Mouse (Mus musculus) liver, postnatal 0 days (tissue): ENCODE measurements around the gene Klhdc4. TPM values are rescaled to one million over a fixed set of nuclear protein-coding genes. Genes with fewer than 3 reads are reported as not detected.

ENCODE experiments used
- ATAC-seq: fragments of 200-750 bp; cut with Nextera tagmentation; 2 replicates; pipeline ENCODE4 v1.8.0; 2017; ENCODE audit warnings: mild to moderate bottlenecking, moderate library complexity
- DNase-seq: peaks from one replicate; pipeline ENCODE4 v3.0.0-alpha.2; 2016
- H3K27ac ChIP-seq: fragments of 300-500 bp; sonication (generic); 2 replicates; pipeline ENCODE4 v1.5.1; 2014; ENCODE audit warnings: antibody characterized with exemption, moderate library complexity, mild to moderate bottlenecking, low read depth
- H3K27me3 ChIP-seq: fragments of 300-500 bp; sonication (generic); 2 replicates; pipeline ENCODE4 v1.6.1; 2014; ENCODE audit warnings: low read length, control low read depth, mixed read lengths; ENCODE audit not compliant: insufficient read depth
- H3K36me3 ChIP-seq: fragments of 300-500 bp; sonication (generic); replicated peaks from 2 replicates; pipeline ENCODE4 v1.6.1; 2014; ENCODE audit warnings: mild to moderate bottlenecking, control low read depth, low read length, moderate library complexity, mixed read lengths; ENCODE audit not compliant: insufficient read depth
- H3K4me1 ChIP-seq: fragments of 300-500 bp; sonication (generic); 2 replicates; pipeline ENCODE4 v1.6.1; 2014; ENCODE audit warnings: antibody characterized with exemption, mild to moderate bottlenecking, control low read depth; ENCODE audit not compliant: insufficient read depth
- H3K4me2 ChIP-seq: fragments of 300-500 bp; sonication (generic); 2 replicates; pipeline ENCODE4 v1.6.1; 2014; ENCODE audit warnings: low read depth, mild to moderate bottlenecking, low read length, moderate library complexity, mixed read lengths
- H3K4me3 ChIP-seq: fragments of 300-500 bp; sonication (generic); 2 replicates; pipeline ENCODE4 v1.5.1; 2014; ENCODE audit warnings: low read depth, low read length
- H3K9ac ChIP-seq: fragments of 300-500 bp; sonication (generic); replicated peaks from 2 replicates; pipeline ENCODE4 v1.6.1; 2014; ENCODE audit warnings: mild to moderate bottlenecking, moderate library complexity
- H3K9me3 ChIP-seq: fragments of 300-500 bp; sonication (generic); 2 replicates; pipeline ENCODE4 v1.6.1; 2016; ENCODE audit warnings: mild to moderate bottlenecking, control low read depth, low read length, mixed read lengths
- CTCF ChIP-seq: sonication (generic); IDR thresholded peaks from 2 replicates; pipeline ENCODE4 v1.5.1; 2016; ENCODE audit warnings: antibody characterized with exemption, low read depth
- EP300 ChIP-seq: IDR thresholded peaks from 2 replicates; pipeline ENCODE4 v1.6.1; 2016; ENCODE audit warnings: antibody characterized with exemption, low read depth, mild to moderate bottlenecking
- WGBS: fragments of 180-500 bp; shearing (Covaris S2); extraction: QIAGEN DNeasy Blood & Tissue Kit; methylation state at CpG from one replicate; pipeline ENCODE4 v1.1.7; 2014; ENCODE audit not compliant: insufficient replicate concordance; 5-methylcytosine and 5-hydroxymethylcytosine counted together
- polyA plus RNA-seq: library from polyadenylated mRNA; unstranded; fragments of >200 nt; fragmentation: Nextera tagmentation; extraction: Ambion mirVana; gene quantifications from 2 replicates; pipeline ENCODE4 v1.2.1, GENCODE M21; 2015

Gene Klhdc4
- polyA plus RNA-seq, 1 experiment from 2014 or later = 8.7 TPM

DNA sequence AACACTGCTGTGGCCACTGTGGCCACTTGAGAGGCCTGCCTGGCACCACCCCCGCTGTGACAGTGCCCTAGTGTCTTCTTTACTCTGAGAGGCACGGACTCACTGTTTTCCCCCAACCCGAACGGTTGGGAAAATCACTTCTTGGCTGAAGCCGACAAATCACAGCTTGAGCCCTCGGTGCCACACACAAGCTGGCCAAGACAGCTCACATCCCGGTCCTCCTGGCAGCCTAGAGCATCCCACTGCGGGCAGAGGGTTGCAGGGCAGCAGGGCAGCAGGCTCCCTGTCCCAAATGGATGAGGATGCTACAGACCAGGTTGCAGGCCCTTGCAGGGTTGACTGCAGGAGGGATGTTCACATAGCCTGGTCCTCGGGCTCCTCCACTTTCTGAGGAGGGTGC is 79.9 kb downstream of the Klhdc4 start:
- 75% methylated on average over 9 of the region's 9 CpGs for WGBS
- H3K4me1 ChIP-seq = no peaks in the 10 kb centered on the region
- TF ChIP-seq CTCF (no peak), EP300 (no peak)
- ATAC-seq (no peak), DNase-seq (no peak)
- H3K4me3 ChIP-seq = no peak overlapping the region
- H3K9me3 ChIP-seq = no peaks in the 10 kb centered on the region
- no peak overlapping the region for H3K4me2 ChIP-seq
- no peaks in the 10 kb centered on the region for H3K36me3 ChIP-seq
- H3K9ac ChIP-seq = no peak overlapping the region
- H3K27me3 ChIP-seq = no peaks in the 10 kb centered on the region
- no peak overlapping the region for H3K27ac ChIP-seq

Other genes starting within 250 kb of the Klhdc4 start
- gene Map1lc3b, start 239.2 kb downstream of the Klhdc4 start, polyA plus RNA-seq = 205 and 222 TPM in 2 replicates
- gene Zcchc14, start 176.7 kb downstream of the Klhdc4 start, polyA plus RNA-seq = 1.9 and 2.3 TPM in 2 replicates
- gene Jph3, start 99.9 kb downstream of the Klhdc4 start, polyA plus RNA-seq = 0.11 TPM in 2 replicates
- 10.5 and 10.8 TPM in 2 replicates for gene Slc7a5, start 78.1 kb upstream of the Klhdc4 start, polyA plus RNA-seq
- 5.9 and 9.6 TPM in 2 replicates for gene Car5a, start 115.3 kb upstream of the Klhdc4 start, polyA plus RNA-seq
- gene Banp, start 120.2 kb upstream of the Klhdc4 start, polyA plus RNA-seq = 7.6 and 7.9 TPM in 2 replicates